Mouse (Mus musculus): ENCODE results near the gene Tmem132d. TPM values are rescaled to one million over a fixed set of nuclear protein-coding genes. Genes with fewer than 3 reads are reported as not detected.

The Tmem132d gene
- polyA plus RNA-seq, 1 experiment from 2014 or later = 0.07 TPM

DNA sequence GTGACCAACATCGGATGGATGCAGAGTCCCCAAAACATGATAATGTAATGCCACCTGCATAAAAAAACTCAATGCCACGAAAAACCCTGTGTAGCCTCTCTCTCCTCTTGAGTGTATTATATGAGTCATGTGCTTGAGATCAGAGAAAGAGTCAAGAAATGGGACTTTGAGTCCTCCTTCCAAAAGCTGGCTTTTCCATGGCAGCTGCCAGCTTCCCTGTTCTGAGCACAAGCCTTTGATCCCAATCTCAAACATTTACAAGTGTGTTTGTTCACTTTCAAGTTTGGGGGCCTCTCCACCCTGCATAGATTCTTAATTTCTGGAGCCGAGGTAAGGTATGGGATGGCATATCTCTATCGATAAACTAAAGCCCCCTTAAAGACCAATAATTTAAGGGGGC lies 8.2 kb downstream of the Tmem132d start:
- no peaks in the 10 kb centered on the region for H3K36me3 ChIP-seq (ENCODE audit: control insufficient read depth, insufficient read depth, low read length)
- H3K9me3 ChIP-seq (replicated peaks; ENCODE audit: control insufficient read depth, low read length) = no peaks in the 10 kb centered on the region
- WGBS (ENCODE audit: insufficient replicate concordance) = 71% methylated on average over 4 of the region's 4 CpGs
- H3K4me3 ChIP-seq (ENCODE audit: low read depth, low read length) = no peak overlapping the region
- no peak for ATAC-seq (replicated peaks; ENCODE audit: insufficient number of reproducible peaks, low FRiP score, low TSS enrichment)
- no peaks in the 10 kb centered on the region for H3K4me1 ChIP-seq (ENCODE audit: control insufficient read depth, insufficient read depth, low read length)
- H3K27ac ChIP-seq (ENCODE audit: low read depth, low read length) = no peak overlapping the region
- no peak overlapping the region for H3K9ac ChIP-seq (ENCODE audit: low read depth, low read length)
- H3K27me3 ChIP-seq (ENCODE audit: control insufficient read depth, insufficient read depth, low read length) = 0 out of 2 replicates have a peak, but pooled peaks cover 2% of the 10 kb centered on the region
- no peak overlapping the region for H3K4me2 ChIP-seq

DNA sequence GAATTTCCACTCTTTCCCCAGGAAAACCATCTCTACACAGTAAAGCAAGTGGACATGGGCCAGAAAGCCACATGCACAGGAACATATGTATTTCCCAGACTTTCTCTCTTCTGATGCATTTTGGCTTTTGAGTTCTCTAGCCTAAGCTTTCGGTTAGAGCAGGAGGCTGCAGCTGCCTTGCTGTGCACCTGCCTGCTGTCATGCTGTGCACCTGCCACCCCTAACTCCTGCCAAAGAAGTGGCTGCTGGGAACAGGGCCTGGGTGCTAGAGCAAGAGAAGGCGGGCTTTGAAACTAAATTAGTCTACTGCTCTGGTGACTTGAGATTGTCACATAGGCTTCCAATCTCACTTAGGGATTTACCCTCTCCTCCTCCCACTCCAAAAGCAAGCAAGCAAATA lies 8.7 kb downstream of the Tmem132d start:
- 74% methylated on average over 2 of the region's 2 CpGs for WGBS (ENCODE audit: insufficient replicate concordance)
- Histone ChIP-seq H3K27ac (ENCODE audit: low read depth, low read length) (no peak overlapping the region), H3K4me1 (ENCODE audit: control insufficient read depth, insufficient read depth, low read length) (no peaks in the 10 kb centered on the region), H3K9me3 (replicated peaks; ENCODE audit: control insufficient read depth, low read length) (no peaks in the 10 kb centered on the region), H3K27me3 (ENCODE audit: control insufficient read depth, insufficient read depth, low read length) (no peaks in the 10 kb centered on the region), H3K4me3 (ENCODE audit: low read depth, low read length) (no peak overlapping the region), H3K4me2 (no peak overlapping the region), H3K36me3 (ENCODE audit: control insufficient read depth, insufficient read depth, low read length) (no peaks in the 10 kb centered on the region), H3K9ac (ENCODE audit: low read depth, low read length) (no peak overlapping the region)
- ATAC-seq (replicated peaks; ENCODE audit: insufficient number of reproducible peaks, low FRiP score, low TSS enrichment) = no peak

DNA sequence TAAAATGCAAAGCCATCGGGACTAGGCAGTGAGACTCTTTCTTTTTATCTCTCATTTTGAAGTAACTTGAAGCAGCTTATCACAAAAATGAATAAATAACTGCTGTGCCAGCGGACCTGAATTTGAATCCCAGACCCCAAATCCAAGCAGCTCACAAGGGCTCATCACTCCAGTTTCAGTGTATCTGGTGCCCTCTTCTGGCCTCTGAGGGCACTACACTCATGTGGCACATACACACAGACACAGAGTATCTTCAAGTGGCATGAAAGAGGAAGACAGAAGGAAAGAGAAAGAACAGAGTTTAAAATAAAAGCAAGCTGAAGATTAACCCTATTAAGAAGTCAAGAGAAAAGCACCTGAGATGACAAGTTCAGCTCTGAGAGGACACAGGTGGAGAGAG lies 10.8 kb downstream of the Tmem132d start:
- no peak overlapping the region for H3K4me2 ChIP-seq
- no peaks in the 10 kb centered on the region for H3K36me3 ChIP-seq (ENCODE audit: control insufficient read depth, insufficient read depth, low read length)
- no peak for ATAC-seq (replicated peaks; ENCODE audit: insufficient number of reproducible peaks, low FRiP score, low TSS enrichment)
- no peak overlapping the region for H3K27ac ChIP-seq (ENCODE audit: low read depth, low read length)
- no peaks in the 10 kb centered on the region for H3K27me3 ChIP-seq (ENCODE audit: control insufficient read depth, insufficient read depth, low read length)
- no peaks in the 10 kb centered on the region for H3K9me3 ChIP-seq (replicated peaks; ENCODE audit: control insufficient read depth, low read length)
- H3K4me1 ChIP-seq (ENCODE audit: control insufficient read depth, insufficient read depth, low read length) = no peaks in the 10 kb centered on the region
- 75% methylated on average over 2 of the region's 2 CpGs for WGBS (ENCODE audit: insufficient replicate concordance)
- no peak overlapping the region for H3K9ac ChIP-seq (ENCODE audit: low read depth, low read length)
- no peak overlapping the region for H3K4me3 ChIP-seq (ENCODE audit: low read depth, low read length)

DNA sequence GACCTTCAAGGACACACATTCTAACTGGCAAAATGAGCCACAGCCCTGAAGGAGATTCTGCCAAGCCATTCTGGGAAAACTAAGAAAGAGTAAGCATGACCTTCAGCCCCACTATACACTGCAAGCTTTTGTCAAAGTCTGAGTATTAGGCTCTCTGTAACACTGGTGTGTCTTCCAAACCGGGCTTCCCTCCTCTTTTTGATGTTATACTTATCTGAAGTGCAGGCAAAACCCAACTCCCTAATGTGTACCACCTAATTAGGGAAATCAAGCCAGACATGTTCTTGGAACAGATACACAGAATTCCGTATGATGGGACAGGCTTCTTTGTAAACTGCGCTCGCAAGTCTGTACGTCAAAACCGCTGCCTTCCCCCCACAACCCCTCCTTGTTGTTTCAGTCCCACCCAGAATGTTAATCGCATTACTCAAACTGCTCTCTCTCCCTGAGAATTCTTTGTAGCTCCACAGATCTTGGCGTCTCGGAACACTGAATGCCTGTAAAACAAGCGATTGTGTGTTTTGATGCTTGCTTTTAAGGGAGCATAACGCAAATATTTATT lies 14.6 kb downstream of the Tmem132d start:
- WGBS (ENCODE audit: insufficient replicate concordance) = 70% methylated on average over 11 of the region's 11 CpGs
- no peak for ATAC-seq (replicated peaks; ENCODE audit: insufficient number of reproducible peaks, low FRiP score, low TSS enrichment)
- H3K27me3 ChIP-seq (ENCODE audit: control insufficient read depth, insufficient read depth, low read length) = no peaks in the 10 kb centered on the region
- no peak overlapping the region for H3K27ac ChIP-seq (ENCODE audit: low read depth, low read length)
- no peaks in the 10 kb centered on the region for H3K4me1 ChIP-seq (ENCODE audit: control insufficient read depth, insufficient read depth, low read length)
- no peak overlapping the region for H3K9ac ChIP-seq (ENCODE audit: low read depth, low read length)
- no peak overlapping the region for H3K4me3 ChIP-seq (ENCODE audit: low read depth, low read length)
- no peaks in the 10 kb centered on the region for H3K9me3 ChIP-seq (replicated peaks; ENCODE audit: control insufficient read depth, low read length)
- H3K36me3 ChIP-seq (ENCODE audit: control insufficient read depth, insufficient read depth, low read length) = no peaks in the 10 kb centered on the region
- no peak overlapping the region for H3K4me2 ChIP-seq

DNA sequence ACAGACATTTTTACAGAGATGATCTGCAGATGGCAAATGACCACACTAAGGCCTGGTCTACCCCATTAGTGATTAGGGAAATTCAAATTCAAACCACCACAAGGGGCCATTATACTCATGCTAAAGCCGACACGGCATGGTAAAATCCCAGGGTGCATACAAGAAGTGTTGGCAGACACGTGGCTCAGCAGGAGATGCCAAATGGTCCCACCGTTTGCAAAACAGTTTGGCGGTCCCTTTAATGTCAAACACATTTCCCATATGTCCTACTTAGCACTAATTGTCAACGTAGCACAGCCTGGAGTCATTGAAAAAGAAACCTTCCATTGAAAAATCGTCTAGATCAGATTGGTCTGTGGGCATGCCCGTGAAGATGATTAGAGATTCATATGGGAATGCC lies 18.8 kb downstream of the Tmem132d start:
- Histone ChIP-seq H3K4me1 (ENCODE audit: control insufficient read depth, insufficient read depth, low read length) (no peaks in the 10 kb centered on the region), H3K4me2 (no peak overlapping the region), H3K36me3 (ENCODE audit: control insufficient read depth, insufficient read depth, low read length) (no peaks in the 10 kb centered on the region), H3K4me3 (ENCODE audit: low read depth, low read length) (no peak overlapping the region), H3K9me3 (replicated peaks; ENCODE audit: control insufficient read depth, low read length) (no peaks in the 10 kb centered on the region), H3K9ac (ENCODE audit: low read depth, low read length) (no peak overlapping the region), H3K27ac (ENCODE audit: low read depth, low read length) (no peak overlapping the region), H3K27me3 (ENCODE audit: control insufficient read depth, insufficient read depth, low read length) (no peaks in the 10 kb centered on the region)
- WGBS (ENCODE audit: insufficient replicate concordance) = 58% methylated on average over 8 of the region's 8 CpGs
- ATAC-seq (replicated peaks; ENCODE audit: insufficient number of reproducible peaks, low FRiP score, low TSS enrichment) = no peak

DNA sequence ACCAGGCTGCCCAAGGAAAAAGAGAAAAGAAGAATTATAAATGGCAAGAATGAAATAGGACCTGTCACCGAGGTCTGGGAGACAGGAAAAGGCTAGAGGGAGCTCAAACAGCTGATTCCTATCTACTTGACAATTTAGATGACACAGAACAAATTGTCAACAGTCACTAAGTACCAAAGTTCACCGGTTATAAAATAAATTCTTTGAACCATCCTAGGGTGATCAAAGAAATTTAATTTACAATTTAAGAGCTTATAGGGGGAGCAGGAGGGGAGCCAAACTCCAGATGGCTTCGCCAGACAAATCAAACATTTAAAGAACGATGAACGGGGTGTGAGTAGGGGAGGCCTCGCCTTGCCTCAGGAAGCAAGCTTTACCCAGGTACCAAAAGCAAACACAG lies 20.6 kb downstream of the Tmem132d start:
- no peaks in the 10 kb centered on the region for H3K4me1 ChIP-seq (ENCODE audit: control insufficient read depth, insufficient read depth, low read length)
- no peak overlapping the region for H3K9ac ChIP-seq (ENCODE audit: low read depth, low read length)
- H3K4me3 ChIP-seq (ENCODE audit: low read depth, low read length) = no peak overlapping the region
- no peak for ATAC-seq (replicated peaks; ENCODE audit: insufficient number of reproducible peaks, low FRiP score, low TSS enrichment)
- no peak overlapping the region for H3K4me2 ChIP-seq
- H3K9me3 ChIP-seq (replicated peaks; ENCODE audit: control insufficient read depth, low read length) = no peaks in the 10 kb centered on the region
- no peaks in the 10 kb centered on the region for H3K27me3 ChIP-seq (ENCODE audit: control insufficient read depth, insufficient read depth, low read length)
- H3K36me3 ChIP-seq (ENCODE audit: control insufficient read depth, insufficient read depth, low read length) = no peaks in the 10 kb centered on the region
- 65% methylated on average over 6 of the region's 6 CpGs for WGBS (ENCODE audit: insufficient replicate concordance)
- no peak overlapping the region for H3K27ac ChIP-seq (ENCODE audit: low read depth, low read length)

DNA sequence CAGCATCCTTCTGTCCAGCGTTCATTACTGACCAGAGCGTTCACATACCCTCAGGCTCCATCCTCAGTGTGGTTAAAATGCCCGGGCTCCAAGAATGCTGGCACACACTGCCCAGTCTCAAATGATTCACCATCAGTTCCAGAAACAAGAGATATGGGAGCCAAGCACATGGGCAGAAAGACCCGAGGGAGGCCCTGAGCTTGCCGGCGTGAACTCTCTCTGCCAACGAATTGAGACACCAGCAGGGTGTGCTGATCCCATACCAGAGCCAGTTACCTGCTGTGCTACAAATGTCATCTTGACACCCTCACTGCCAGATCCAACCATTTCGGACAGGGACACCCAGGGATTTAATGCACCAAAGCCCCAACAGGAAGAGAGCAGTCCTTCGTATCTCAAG lies 25.3 kb downstream of the Tmem132d start:
- no peak overlapping the region for H3K27ac ChIP-seq (ENCODE audit: low read depth, low read length)
- no peak overlapping the region for H3K9ac ChIP-seq (ENCODE audit: low read depth, low read length)
- H3K9me3 ChIP-seq (replicated peaks; ENCODE audit: control insufficient read depth, low read length) = no peaks in the 10 kb centered on the region
- no peaks in the 10 kb centered on the region for H3K4me1 ChIP-seq (ENCODE audit: control insufficient read depth, insufficient read depth, low read length)
- H3K36me3 ChIP-seq (ENCODE audit: control insufficient read depth, insufficient read depth, low read length) = no peaks in the 10 kb centered on the region
- H3K4me3 ChIP-seq (ENCODE audit: low read depth, low read length) = no peak overlapping the region
- H3K27me3 ChIP-seq (ENCODE audit: control insufficient read depth, insufficient read depth, low read length) = no peaks in the 10 kb centered on the region
- no peak overlapping the region for H3K4me2 ChIP-seq
- ATAC-seq (replicated peaks; ENCODE audit: insufficient number of reproducible peaks, low FRiP score, low TSS enrichment) = no peak
- 69% methylated on average over 9 of the region's 9 CpGs for WGBS (ENCODE audit: insufficient replicate concordance)

DNA sequence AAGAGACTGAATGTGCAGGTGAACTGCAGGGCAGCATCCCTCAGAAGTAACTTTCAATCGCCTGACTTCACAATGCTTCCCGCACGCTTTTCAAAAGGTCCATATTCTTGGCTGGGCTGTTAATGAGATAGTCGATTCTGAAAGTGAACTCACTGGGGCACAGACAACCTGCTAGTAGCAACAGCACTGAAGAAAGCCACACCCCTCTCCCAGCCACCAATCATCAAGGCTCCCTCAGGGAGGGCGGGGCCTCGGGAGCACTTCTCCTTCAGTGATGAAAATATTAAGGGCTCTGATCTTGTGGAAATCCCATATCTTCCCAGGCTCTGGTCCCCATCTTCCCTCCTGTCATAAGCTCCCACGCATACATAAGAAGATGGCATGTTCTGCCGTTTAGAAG lies 27.8 kb downstream of the Tmem132d start:
- Histone ChIP-seq H3K9me3 (replicated peaks; ENCODE audit: control insufficient read depth, low read length) (no peaks in the 10 kb centered on the region), H3K27me3 (ENCODE audit: control insufficient read depth, insufficient read depth, low read length) (no peaks in the 10 kb centered on the region), H3K4me3 (ENCODE audit: low read depth, low read length) (no peak overlapping the region), H3K9ac (ENCODE audit: low read depth, low read length) (no peak overlapping the region), H3K4me1 (ENCODE audit: control insufficient read depth, insufficient read depth, low read length) (no peaks in the 10 kb centered on the region), H3K27ac (ENCODE audit: low read depth, low read length) (no peak overlapping the region), H3K36me3 (ENCODE audit: control insufficient read depth, insufficient read depth, low read length) (no peaks in the 10 kb centered on the region), H3K4me2 (no peak overlapping the region)
- ATAC-seq (replicated peaks; ENCODE audit: insufficient number of reproducible peaks, low FRiP score, low TSS enrichment) = no peak
- 85% methylated on average over 8 of the region's 8 CpGs for whole genome bisulfite sequencing (ENCODE audit: insufficient replicate concordance)

DNA sequence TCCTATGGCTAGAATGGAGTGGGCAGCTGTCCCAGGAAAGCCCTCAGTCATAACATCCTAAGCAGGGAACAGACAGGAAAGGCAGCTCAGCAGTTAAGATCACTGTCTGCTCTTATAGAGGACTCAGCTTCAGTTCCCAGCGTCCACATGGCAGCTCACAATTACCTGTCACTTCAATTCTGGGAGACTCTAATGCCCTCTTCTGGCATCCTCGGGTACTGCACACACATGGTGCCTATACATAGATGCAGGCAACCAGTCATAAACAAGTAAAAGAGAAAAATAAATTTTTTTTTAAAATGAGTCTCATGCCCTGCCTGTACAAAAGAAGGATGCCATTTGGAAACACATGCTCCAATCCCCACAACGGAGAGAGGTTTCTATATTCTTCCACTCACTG lies 28.7 kb downstream of the Tmem132d start:
- WGBS (ENCODE audit: insufficient replicate concordance) = 75% methylated on average over 3 of the region's 3 CpGs
- ATAC-seq (replicated peaks; ENCODE audit: insufficient number of reproducible peaks, low FRiP score, low TSS enrichment) = no peak
- Histone ChIP-seq H3K4me1 (ENCODE audit: control insufficient read depth, insufficient read depth, low read length) (no peaks in the 10 kb centered on the region), H3K4me2 (no peak overlapping the region), H3K27me3 (ENCODE audit: control insufficient read depth, insufficient read depth, low read length) (no peaks in the 10 kb centered on the region), H3K36me3 (ENCODE audit: control insufficient read depth, insufficient read depth, low read length) (no peaks in the 10 kb centered on the region), H3K4me3 (ENCODE audit: low read depth, low read length) (no peak overlapping the region), H3K27ac (ENCODE audit: low read depth, low read length) (no peak overlapping the region), H3K9ac (ENCODE audit: low read depth, low read length) (no peak overlapping the region), H3K9me3 (replicated peaks; ENCODE audit: control insufficient read depth, low read length) (no peaks in the 10 kb centered on the region)
